Mouse (Mus musculus): ENCODE measurements at regions not wholly inside any gene's neighbourhood (a gene's known extent, or its start where the extent isn't known, plus 50 kb on each side); places are given as distances from the start of the nearest gene placed in this dataset.

- no peak for TF ChIP-seq CTCF (IDR thresholded peaks at IDR 0.05; ENCODE audit: insufficient read depth, low read length)
- no peak for TF ChIP-seq POLR2A (IDR thresholded peaks at IDR 0.05; ENCODE audit: borderline replicate concordance, extremely low read depth, low read depth, low read length)
These were observed 175.3 kb upstream of the Rspo3 start for GRCm38 (mm10) chr10:29710967-29711366.
